Mouse (Mus musculus) G1E (cell line): ENCODE data around the gene Acad9.

ENCODE experiments used
- CTCF ChIP-seq: IDR thresholded peaks from 2 replicates; pipeline ENCODE4 v1.5.1; 2012; ENCODE audit warnings: low read depth, low read length, inconsistent platforms, mixed read lengths
- GATA1 ChIP-seq: IDR thresholded peaks from 2 replicates; pipeline ENCODE4 v1.6.1; 2012; ENCODE audit warnings: borderline replicate concordance, low read length, inconsistent platforms, mixed read lengths
- GATA2 ChIP-seq: IDR thresholded peaks from 2 replicates; pipeline ENCODE4 v1.6.1; 2012; ENCODE audit warnings: low read depth, low read length, inconsistent platforms, borderline replicate concordance
- POLR2AphosphoS5 ChIP-seq: IDR thresholded peaks from 2 replicates; pipeline ENCODE4 v1.6.1; 2012; ENCODE audit warnings: low read depth, low read length, inconsistent platforms; ENCODE audit not compliant: insufficient replicate concordance
- TAL1 ChIP-seq: conservative IDR thresholded peaks from 2 replicates; pipeline ENCODE4 v1.6.1; 2012; ENCODE audit warnings: low read depth, low read length, inconsistent platforms, mixed read lengths

DNA sequence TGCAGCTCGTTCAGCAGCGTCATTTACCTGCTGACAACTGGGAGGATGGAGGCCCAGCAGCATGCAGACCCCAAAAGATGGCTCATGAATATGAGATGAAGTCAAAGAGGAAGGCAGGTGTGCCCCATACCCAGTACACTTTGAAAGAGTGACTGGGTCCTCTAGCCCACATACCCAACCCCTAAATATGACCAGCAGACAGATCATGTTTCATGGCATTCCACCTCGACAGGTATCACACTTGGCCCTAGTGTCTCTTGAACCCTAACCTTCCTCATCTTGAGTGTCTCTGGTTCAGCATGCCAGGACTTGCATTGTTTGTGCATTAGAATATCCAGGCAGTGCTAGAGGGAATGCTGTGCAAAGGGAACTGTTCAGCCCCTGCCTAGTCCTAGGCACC lies 11.6 kb downstream of the Acad9 start:
- no peak for TF ChIP-seq CTCF
- TF ChIP-seq GATA1 = no peak
- no peak for TF ChIP-seq TAL1
- TF ChIP-seq POLR2AphosphoS5 = no peak
- no peak for TF ChIP-seq GATA2
